Mouse (Mus musculus): Measurements from ENCODE around the gene Copg2.

DNA sequence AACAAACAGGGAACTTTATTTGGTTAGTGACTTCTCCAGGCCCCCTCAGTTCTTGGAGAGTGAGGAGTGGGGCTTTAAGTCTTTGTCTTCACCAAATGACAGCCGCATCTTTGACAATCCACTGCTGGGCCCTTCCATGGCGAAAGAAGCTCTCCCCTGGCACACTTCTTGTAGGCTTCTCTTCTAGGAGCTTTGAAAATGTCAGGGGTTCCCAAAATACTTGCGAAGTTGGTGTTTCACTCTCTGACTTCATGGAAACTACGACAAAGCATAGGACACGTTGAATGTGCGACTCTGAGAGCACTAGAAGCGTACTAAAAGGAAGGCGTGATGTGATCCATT is 363 bp upstream of the Copg2 start:
- TF ChIP-seq CTCF (IDR thresholded peaks at IDR 0.05; ENCODE audit: insufficient read depth, low read depth, low read length): no peak
- no peak for TF ChIP-seq POLR2A (IDR thresholded peaks at IDR 0.05; ENCODE audit: insufficient read depth, low read depth, low read length)

Measured in olfactory bulb, adult 2 months (tissue).